Mouse (Mus musculus): ENCODE data around the gene Pira2.
"Not testable (repeated sequence)": the region's sequence is repeated elsewhere in the genome, so short reads cannot be mapped to it uniquely, and the experiment has no call there.

Pira2 gene

GRCm38 (mm10) chr7:3844951-3845350 is at the start of gene Pira2:
Pira2 (minus strand) TSS chr7:3845051.
- not testable (repeated sequence) for DNase-seq (ENCODE audit: low read depth)

- DNase-seq (ENCODE audit: low read depth), result not testable (repeated sequence)
These were observed 30.2 kb upstream of the Pira2 start for GRCm38 (mm10) chr7:3875032-3875431.

DNA sequence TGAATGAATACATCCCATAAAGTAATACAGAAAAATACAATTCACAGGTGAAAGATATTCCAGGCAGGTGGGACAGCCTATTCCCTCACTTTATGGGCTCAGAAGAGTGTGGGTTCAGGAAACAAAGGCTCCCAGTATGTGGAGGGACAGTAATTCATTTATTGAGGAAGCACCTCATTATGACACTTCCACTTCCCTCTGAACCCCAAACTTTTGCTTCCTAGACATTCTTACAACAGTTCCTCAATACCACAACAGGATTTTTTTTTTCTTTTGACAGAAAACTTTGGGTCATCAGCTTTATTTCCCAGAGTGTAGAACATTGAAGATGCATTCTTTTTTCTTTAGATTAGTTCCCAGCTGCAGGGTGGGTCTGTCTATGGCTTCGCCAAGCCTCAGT is 7.0 kb downstream of the Pira2 start:
- not testable (repeated sequence) for DNase-seq (ENCODE audit: low read depth)

- DNase-seq (ENCODE audit: low read depth), result not testable (repeated sequence)
These were observed 14.2 kb downstream of the Pira2 start for GRCm38 (mm10) chr7:3830633-3831032.

DNA sequence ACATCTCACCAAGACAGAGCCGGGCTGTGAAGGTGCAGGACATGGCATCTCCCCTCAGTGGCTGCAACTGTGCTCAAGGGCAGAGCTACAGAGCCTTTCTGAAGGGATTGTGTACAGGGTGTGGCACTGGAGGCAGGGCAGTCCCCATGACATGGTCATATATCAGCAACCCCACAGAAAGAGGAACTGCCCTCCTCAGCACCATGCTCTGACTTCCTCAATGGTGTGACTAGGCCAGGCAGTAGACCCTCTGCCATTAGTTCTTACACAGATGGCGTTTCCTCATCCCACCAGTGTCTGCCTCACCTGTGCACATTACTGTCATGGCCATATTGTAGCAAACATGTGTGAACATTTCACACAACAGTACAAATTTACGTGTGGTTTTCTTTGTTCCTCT is 19.3 kb downstream of the Pira2 start, which contains the start of gene Gm15448:
Gene Gm15448, minus strand, starts transcription at position 89 of the 400 bp plus-strand sequence.
- not testable (repeated sequence) for DNase-seq (ENCODE audit: low read depth)

- DNase-seq (ENCODE audit: low read depth), result not testable (repeated sequence)
These were observed 32.9 kb downstream of the Pira2 start for GRCm38 (mm10) chr7:3811912-3812311.

DNA sequence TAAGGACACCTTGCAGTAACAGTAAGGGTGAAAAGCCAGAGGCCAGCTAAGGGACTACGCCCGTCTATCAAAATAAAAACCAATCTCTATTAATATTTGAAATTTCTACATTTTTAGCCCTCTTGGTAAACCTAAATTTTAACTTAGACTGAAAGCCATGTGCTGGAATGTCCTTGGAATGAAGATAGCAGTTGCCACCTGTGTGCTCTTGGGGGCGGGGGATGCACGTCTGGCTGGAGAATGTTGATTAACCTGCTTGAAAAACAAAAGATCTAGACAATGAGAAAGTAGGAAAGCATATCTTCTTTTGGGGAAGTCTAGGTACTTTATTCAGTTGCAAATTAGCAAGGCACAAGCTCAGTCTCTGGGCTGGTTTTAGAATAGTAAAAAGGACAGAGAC is 41.9 kb downstream of the Pira2 start:
- DNase-seq (ENCODE audit: low read depth), result not testable (repeated sequence)

GRCm38 (mm10) chr7:3799940-3800339 is 44.9 kb downstream of the Pira2 start:
- not testable (repeated sequence) for DNase-seq (ENCODE audit: low read depth)

- not testable (repeated sequence) for DNase-seq (ENCODE audit: low read depth)
These were observed 48.6 kb downstream of the Pira2 start for GRCm38 (mm10) chr7:3796286-3796685.
